Mouse (Mus musculus): ENCODE data around the gene Ncoa4. TPM values are rescaled to one million over a fixed set of nuclear protein-coding genes. Genes with fewer than 3 reads are reported as not detected.

Ncoa4 gene
- polyA plus RNA-seq, 1 experiment from 2014 or later = 112 TPM

DNA sequence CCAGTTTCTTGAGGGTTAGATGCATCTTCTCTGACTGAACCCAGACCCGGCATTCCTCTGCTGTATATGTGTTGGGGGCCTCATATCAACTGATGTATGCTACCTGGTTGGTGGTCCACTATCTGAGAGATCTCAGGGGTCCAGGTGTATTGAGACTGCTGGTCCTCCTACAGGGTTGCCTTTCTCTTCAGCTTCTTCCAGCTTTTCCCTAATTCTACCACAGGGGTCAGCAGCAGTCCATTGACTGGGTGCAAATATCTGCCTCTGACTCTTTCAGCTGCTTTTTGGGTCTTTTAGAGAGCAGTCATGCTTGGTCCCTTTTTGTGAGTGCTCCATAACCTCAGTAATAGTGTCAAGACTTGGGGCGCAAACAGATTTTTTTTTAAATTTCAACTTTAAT is 8.8 kb upstream of the Ncoa4 start:
- Histone ChIP-seq H3K4me2 (ENCODE audit: low read depth, low read length) (no peak overlapping the region), H3K9ac (ENCODE audit: low read depth, low read length) (no peak overlapping the region), H3K9me3 (ENCODE audit: control insufficient read depth, low read length) (peaks cover 5% of the 10 kb centered on the region; the same call in 1 of the 2 replicates), H3K4me3 (ENCODE audit: low read depth, low read length) (no peak overlapping the region), H3K27me3 (replicated peaks; ENCODE audit: control insufficient read depth, insufficient read depth, low read length) (no peaks in the 10 kb centered on the region), H3K27ac (replicated peaks; ENCODE audit: low read depth, low read length) (no peak overlapping the region), H3K36me3 (ENCODE audit: control insufficient read depth, insufficient read depth, low read length) (no peaks in the 10 kb centered on the region), H3K4me1 (ENCODE audit: control insufficient read depth, insufficient read depth, low read length) (no peaks in the 10 kb centered on the region)
- WGBS = 83% methylated on average over 2 of the region's 2 CpGs
- no peak for ATAC-seq (ENCODE audit: low read depth)
- DNase-seq (ENCODE audit: low spot score) = no peak

DNA sequence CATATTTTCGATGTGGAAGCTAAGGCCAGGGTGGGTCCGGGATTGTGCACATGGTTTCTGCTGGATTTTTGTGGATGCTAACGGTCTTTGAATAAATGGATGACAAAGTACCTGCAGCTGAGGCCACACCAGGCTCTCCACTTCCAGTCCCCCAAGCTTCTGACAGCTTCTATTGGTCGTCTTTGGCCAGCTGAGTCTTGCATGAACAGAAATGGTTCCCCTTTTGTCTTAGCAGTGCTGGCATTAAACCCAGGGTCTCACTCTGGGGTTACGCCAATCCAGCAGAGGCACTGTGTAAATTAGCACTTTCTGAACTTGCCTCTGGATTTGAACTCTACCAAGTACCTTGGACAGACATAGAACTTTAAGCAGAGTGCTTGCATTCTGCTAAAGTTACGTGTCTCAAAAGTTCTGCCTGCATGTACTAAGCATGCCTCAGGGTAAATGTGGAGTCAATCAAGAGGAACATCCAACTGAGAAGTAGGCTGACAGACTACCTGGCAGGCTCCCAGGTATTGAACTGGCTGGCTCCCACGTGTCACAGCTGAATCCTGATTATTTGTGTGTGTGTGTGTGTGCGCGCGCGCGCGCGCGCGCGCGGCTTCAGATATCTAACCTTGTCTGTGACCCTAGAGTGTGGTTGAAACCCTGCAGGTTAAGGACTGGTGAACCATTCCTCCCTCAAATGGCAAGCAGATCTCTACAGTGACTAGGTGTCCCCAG is 7.3 kb upstream of the Ncoa4 start:
- H3K4me1 ChIP-seq (ENCODE audit: control insufficient read depth, insufficient read depth, low read length) = no peaks in the 10 kb centered on the region
- H3K27me3 ChIP-seq (replicated peaks; ENCODE audit: control insufficient read depth, insufficient read depth, low read length) = no peaks in the 10 kb centered on the region
- H3K4me2 ChIP-seq (ENCODE audit: low read depth, low read length) = no peak overlapping the region
- H3K27ac ChIP-seq (replicated peaks; ENCODE audit: low read depth, low read length) = no peak overlapping the region
- H3K9me3 ChIP-seq (ENCODE audit: control insufficient read depth, low read length) = peaks cover 5% of the 10 kb centered on the region; the same call in 1 of the 2 replicates
- H3K36me3 ChIP-seq (ENCODE audit: control insufficient read depth, insufficient read depth, low read length) = no peaks in the 10 kb centered on the region
- WGBS = 89% methylated on average over 18 of the region's 18 CpGs
- ATAC-seq (ENCODE audit: low read depth) (no peak), DNase-seq (ENCODE audit: low spot score) (peak; percentile 5)
- no peak overlapping the region for H3K4me3 ChIP-seq (ENCODE audit: low read depth, low read length)
- no peak overlapping the region for H3K9ac ChIP-seq (ENCODE audit: low read depth, low read length)

DNA sequence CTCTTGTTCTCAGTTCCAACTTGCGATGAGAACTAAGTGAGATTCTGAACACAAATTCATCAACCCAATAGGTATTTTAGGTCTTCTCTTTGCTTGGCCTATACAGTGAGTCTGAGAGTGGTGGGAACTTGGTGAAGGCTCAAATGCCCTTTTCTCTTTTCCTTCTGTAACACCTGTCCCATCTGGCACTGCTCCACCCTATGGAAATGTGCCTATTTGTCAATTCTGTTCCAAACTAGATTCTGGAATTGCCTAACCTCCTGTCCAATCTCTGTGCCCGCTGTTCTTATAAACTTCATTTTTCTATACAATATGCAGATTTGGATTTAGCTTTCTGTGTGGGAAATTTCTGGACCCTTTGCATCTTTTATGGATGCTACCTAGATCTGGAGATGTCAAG is 6.5 kb upstream of the Ncoa4 start:
- no peak overlapping the region for H3K4me3 ChIP-seq (ENCODE audit: low read depth, low read length)
- H3K4me2 ChIP-seq (ENCODE audit: low read depth, low read length) = no peak overlapping the region
- H3K9ac ChIP-seq (ENCODE audit: low read depth, low read length) = no peak overlapping the region
- ATAC-seq (ENCODE audit: low read depth) (no peak), DNase-seq (ENCODE audit: low spot score) (no peak)
- H3K27me3 ChIP-seq (replicated peaks; ENCODE audit: control insufficient read depth, insufficient read depth, low read length) = no peaks in the 10 kb centered on the region
- H3K9me3 ChIP-seq (ENCODE audit: control insufficient read depth, low read length) = no peaks in the 10 kb centered on the region; the same call in 1 of the 2 replicates
- no peaks in the 10 kb centered on the region for H3K4me1 ChIP-seq (ENCODE audit: control insufficient read depth, insufficient read depth, low read length)
- H3K36me3 ChIP-seq (ENCODE audit: control insufficient read depth, insufficient read depth, low read length) = no peaks in the 10 kb centered on the region
- no peak overlapping the region for H3K27ac ChIP-seq (replicated peaks; ENCODE audit: low read depth, low read length)
- 95% methylated on average over 2 of the region's 2 CpGs for WGBS

DNA sequence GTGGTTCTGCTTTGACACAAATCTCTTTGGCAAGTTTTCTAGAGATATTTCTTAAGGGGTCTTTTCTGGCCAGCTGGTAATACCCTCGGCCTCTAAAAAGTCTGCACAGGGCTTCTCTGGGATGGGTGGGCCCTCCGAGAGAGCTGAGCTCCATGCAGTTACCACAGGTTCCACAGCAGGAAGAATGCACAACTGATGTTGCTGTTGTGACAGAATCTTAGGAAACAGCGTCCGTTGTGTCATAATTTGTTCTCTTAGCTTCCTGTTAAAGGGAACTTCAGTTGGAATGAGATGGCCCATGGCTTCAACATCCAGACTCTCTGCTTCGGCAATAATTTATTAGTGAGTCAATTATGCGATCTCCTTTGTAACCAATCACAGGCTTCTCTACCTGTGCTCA is 4.9 kb upstream of the Ncoa4 start:
- 85% methylated on average over 6 of the region's 6 CpGs for WGBS
- Histone ChIP-seq H3K4me1 (ENCODE audit: control insufficient read depth, insufficient read depth, low read length) (no peaks in the 10 kb centered on the region), H3K9me3 (ENCODE audit: control insufficient read depth, low read length) (no peaks in the 10 kb centered on the region), H3K4me3 (ENCODE audit: low read depth, low read length) (no peak overlapping the region), H3K4me2 (ENCODE audit: low read depth, low read length) (no peak overlapping the region), H3K27ac (replicated peaks; ENCODE audit: low read depth, low read length) (no peak overlapping the region), H3K9ac (ENCODE audit: low read depth, low read length) (no peak overlapping the region), H3K36me3 (ENCODE audit: control insufficient read depth, insufficient read depth, low read length) (no peaks in the 10 kb centered on the region), H3K27me3 (replicated peaks; ENCODE audit: control insufficient read depth, insufficient read depth, low read length) (no peaks in the 10 kb centered on the region)
- ATAC-seq (ENCODE audit: low read depth) (no peak), DNase-seq (ENCODE audit: low spot score) (no peak)

DNA sequence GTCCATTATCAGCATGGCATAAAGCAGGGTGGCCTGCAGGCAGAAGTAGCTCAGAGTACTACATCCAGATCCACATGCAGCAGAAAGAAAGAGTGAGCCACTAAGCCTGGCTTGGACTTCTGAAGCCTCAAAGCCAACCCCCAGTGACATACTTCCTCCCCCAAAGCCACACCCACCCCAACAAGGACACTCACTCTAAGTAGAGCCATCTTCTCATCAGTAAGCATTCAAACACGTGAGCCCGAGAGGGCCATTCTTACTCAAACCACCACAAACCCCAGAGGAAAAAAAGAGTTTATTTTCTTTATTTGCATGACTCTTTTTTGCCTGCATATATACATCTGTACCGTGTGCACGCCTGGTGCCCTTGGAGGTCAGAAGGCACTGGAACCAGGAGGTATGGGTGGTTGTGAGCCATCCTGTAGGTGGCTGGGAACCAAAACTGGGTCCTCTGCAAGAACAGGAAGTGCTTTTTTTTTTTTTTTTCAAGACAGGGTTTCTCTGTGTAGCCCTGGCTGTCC is 455 bp upstream of the Ncoa4 start:
- 39% methylated on average over 4 of the region's 4 CpGs for WGBS
- ATAC-seq (ENCODE audit: low read depth) (no peak; the same call in 1 of the 2 replicates), DNase-seq (ENCODE audit: low spot score) (peak; percentile 36)
- peak overlapping the region; percentile 89 for H3K9ac ChIP-seq (ENCODE audit: low read depth, low read length)
- peak overlapping the region; percentile 73 for H3K4me3 ChIP-seq (ENCODE audit: low read depth, low read length)
- H3K27ac ChIP-seq (replicated peaks; ENCODE audit: low read depth, low read length) = peak overlapping the region; percentile 19; the same call in 1 of the 2 replicates
- no peaks in the 10 kb centered on the region for H3K9me3 ChIP-seq (ENCODE audit: control insufficient read depth, low read length)
- H3K27me3 ChIP-seq (replicated peaks; ENCODE audit: control insufficient read depth, insufficient read depth, low read length) = no peaks in the 10 kb centered on the region
- H3K36me3 ChIP-seq (ENCODE audit: control insufficient read depth, insufficient read depth, low read length) = peaks cover 2% of the 10 kb centered on the region; the same call in 1 of the 2 replicates
- H3K4me2 ChIP-seq (ENCODE audit: low read depth, low read length) = peak overlapping the region; percentile 87
- peaks cover 8% of the 10 kb centered on the region for H3K4me1 ChIP-seq (ENCODE audit: control insufficient read depth, insufficient read depth, low read length)

DNA sequence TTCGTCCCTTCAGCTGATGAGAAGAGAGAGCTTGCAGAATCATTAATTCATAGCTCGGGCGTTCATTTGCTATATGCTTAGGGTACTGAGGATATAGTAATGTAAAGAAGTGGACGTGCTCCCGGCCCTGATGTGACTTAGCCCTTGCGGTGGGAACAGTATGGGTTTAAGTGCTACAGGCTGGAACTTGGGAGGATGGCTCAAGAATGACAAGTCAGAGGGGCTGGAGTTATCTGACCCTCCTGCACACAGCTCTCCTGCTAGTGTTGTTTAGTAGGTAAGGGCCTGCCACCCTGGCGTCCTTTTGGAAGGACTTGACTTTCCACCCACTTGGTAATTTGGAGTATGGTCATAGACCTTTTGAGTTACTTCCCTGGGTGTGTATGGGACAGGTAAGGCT is 898 bp downstream of the Ncoa4 start:
- no peak overlapping the region for H3K27ac ChIP-seq (replicated peaks; ENCODE audit: low read depth, low read length)
- WGBS = 32% methylated on average over 7 of the region's 7 CpGs
- DNase-seq (ENCODE audit: low spot score) = no peak
- peaks cover 2% of the 10 kb centered on the region; the same call in 1 of the 2 replicates for H3K36me3 ChIP-seq (ENCODE audit: control insufficient read depth, insufficient read depth, low read length)
- no peaks in the 10 kb centered on the region for H3K9me3 ChIP-seq (ENCODE audit: control insufficient read depth, low read length)
- H3K4me1 ChIP-seq (ENCODE audit: control insufficient read depth, insufficient read depth, low read length) = peaks cover 13% of the 10 kb centered on the region
- peak overlapping the region; percentile 73 for H3K4me3 ChIP-seq (ENCODE audit: low read depth, low read length)
- ATAC-seq (ENCODE audit: low read depth) = no peak
- peak overlapping the region; percentile 87 for H3K4me2 ChIP-seq (ENCODE audit: low read depth, low read length)
- peak overlapping the region; percentile 89 for H3K9ac ChIP-seq (ENCODE audit: low read depth, low read length)
- H3K27me3 ChIP-seq (replicated peaks; ENCODE audit: control insufficient read depth, insufficient read depth, low read length) = no peaks in the 10 kb centered on the region

- DNase-seq (ENCODE audit: low spot score) (no peak), ATAC-seq (ENCODE audit: low read depth) (no peak)
- Histone ChIP-seq H3K27me3 (replicated peaks; ENCODE audit: control insufficient read depth, insufficient read depth, low read length) (no peaks in the 10 kb centered on the region), H3K4me1 (ENCODE audit: control insufficient read depth, insufficient read depth, low read length) (peaks cover 13% of the 10 kb centered on the region), H3K27ac (replicated peaks; ENCODE audit: low read depth, low read length) (no peak overlapping the region), H3K9me3 (ENCODE audit: control insufficient read depth, low read length) (no peaks in the 10 kb centered on the region), H3K4me3 (ENCODE audit: low read depth, low read length) (peak overlapping the region; percentile 73; the same call in 1 of the 2 replicates), H3K9ac (ENCODE audit: low read depth, low read length) (peak overlapping the region; percentile 89), H3K4me2 (ENCODE audit: low read depth, low read length) (peak overlapping the region; percentile 87; the same call in 1 of the 2 replicates), H3K36me3 (ENCODE audit: control insufficient read depth, insufficient read depth, low read length) (peaks cover 2% of the 10 kb centered on the region; the same call in 1 of the 2 replicates)
- 86% methylated on average over 12 of the region's 12 CpGs for WGBS
Measured at GRCm38 (mm10) chr14:32161090-32161885, 1.6 kb downstream of the Ncoa4 start.

DNA sequence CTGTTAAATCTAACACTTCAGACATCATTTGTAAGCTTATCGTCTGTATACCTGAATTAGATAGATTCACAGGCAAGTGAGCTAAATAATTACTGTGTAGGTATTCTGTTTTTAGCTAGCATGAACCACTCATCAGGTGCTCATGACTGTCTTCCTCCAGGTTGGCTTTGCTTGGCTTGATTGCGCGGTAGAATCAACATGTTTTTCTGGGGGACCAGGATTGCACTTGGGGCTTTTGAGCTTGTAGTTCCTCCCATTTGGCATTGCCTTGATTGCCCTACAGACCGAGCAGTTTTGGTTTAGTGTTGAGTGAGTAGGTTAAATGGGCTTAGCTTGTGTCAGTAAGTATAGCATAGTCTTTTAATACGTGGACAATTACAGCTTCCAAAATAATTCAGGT is 2.6 kb downstream of the Ncoa4 start:
- Histone ChIP-seq H3K27me3 (replicated peaks; ENCODE audit: control insufficient read depth, insufficient read depth, low read length) (no peaks in the 10 kb centered on the region), H3K4me2 (ENCODE audit: low read depth, low read length) (no peak overlapping the region), H3K4me1 (ENCODE audit: control insufficient read depth, insufficient read depth, low read length) (peaks cover 13% of the 10 kb centered on the region), H3K9me3 (ENCODE audit: control insufficient read depth, low read length) (no peaks in the 10 kb centered on the region), H3K9ac (ENCODE audit: low read depth, low read length) (no peak overlapping the region), H3K36me3 (ENCODE audit: control insufficient read depth, insufficient read depth, low read length) (peaks cover 2% of the 10 kb centered on the region; the same call in 1 of the 2 replicates), H3K27ac (replicated peaks; ENCODE audit: low read depth, low read length) (no peak overlapping the region), H3K4me3 (ENCODE audit: low read depth, low read length) (no peak overlapping the region)
- DNase-seq (ENCODE audit: low spot score) (no peak), ATAC-seq (ENCODE audit: low read depth) (no peak)
- 91% methylated on average over 5 of the region's 5 CpGs for WGBS

Measured in embryonic facial prominence, embryonic 14.5 days (tissue).